Mouse (Mus musculus) embryonic fibroblast, embryonic 13.5 days (primary cell): Measurements from ENCODE around the gene Enam. TPM values are rescaled to one million over a fixed set of nuclear protein-coding genes. Genes with fewer than 3 reads are reported as not detected.

Experiments
- H3K27ac ChIP-seq: 2 replicates; pipeline ENCODE4 v1.5.1; 2012; ENCODE audit warnings: low read length, control low read depth, inconsistent platforms; ENCODE audit not compliant: insufficient read depth
- H3K4me1 ChIP-seq: 2 replicates; pipeline ENCODE4 v1.6.1; 2011; ENCODE audit warnings: low read length; ENCODE audit not compliant: control insufficient read depth, insufficient read depth
- H3K4me3 ChIP-seq: 2 replicates; pipeline ENCODE4 v1.5.1; 2011; ENCODE audit warnings: mild to moderate bottlenecking, control low read depth, low read length; ENCODE audit not compliant: insufficient read depth
- CTCF ChIP-seq: IDR thresholded peaks from 2 replicates; pipeline ENCODE4 v1.5.1; 2011; ENCODE audit warnings: mild to moderate bottlenecking, control low read depth, low read length, moderate library complexity, borderline replicate concordance; ENCODE audit not compliant: insufficient read depth
- POLR2A ChIP-seq: IDR thresholded peaks from 2 replicates; pipeline ENCODE4 v1.6.1; 2011; ENCODE audit warnings: low read depth, mild to moderate bottlenecking, control low read depth, low read length, moderate library complexity
- polyA plus RNA-seq: library from polyadenylated mRNA; stranded (reverse); fragments of >200 nt; gene quantifications from 2 replicates; pipeline ENCODE4 v1.2.4, GENCODE M21; 2011; ENCODE audit warnings: low read depth; ENCODE audit not compliant: missing spikeins, insufficient read length

The Enam gene
- not detected in 2 replicates for polyA plus RNA-seq

GRCm38 (mm10) chr5:88487675-88488074 lies at the start of gene Enam:
TSS of gene Enam (plus strand) at chr5:88487975.
- no peak within 1 kb of the TSS for H3K27ac ChIP-seq
- TF ChIP-seq POLR2A (no peak), CTCF (no peak)

GRCm38 (mm10) chr5:88455691-88456090 lies 32.1 kb upstream of the Enam start, which contains the start of gene Ambn:
TSS of gene Ambn (plus strand) at chr5:88455991.
- Histone ChIP-seq H3K4me1 (no peaks in the 10 kb centered on the region), H3K27ac (no peak within 1 kb of the TSS), H3K4me3 (no peak within 1 kb of the TSS)
- TF ChIP-seq CTCF (no peak), POLR2A (no peak)

More at GRCm38 (mm10) chr5:88487675-88488074, at the start of gene Enam:
- Histone ChIP-seq H3K4me1 (no peaks in the 10 kb centered on the region), H3K4me3 (no peak within 1 kb of the TSS)

- H3K4me3 ChIP-seq, result no peak overlapping the region
- TF ChIP-seq CTCF (no peak), POLR2A (no peak)
- no peaks in the 10 kb centered on the region for H3K4me1 ChIP-seq
- no peak overlapping the region for H3K27ac ChIP-seq
Observed at GRCm38 (mm10) chr5:88467471-88467870, 20.3 kb upstream of the Enam start.

DNA sequence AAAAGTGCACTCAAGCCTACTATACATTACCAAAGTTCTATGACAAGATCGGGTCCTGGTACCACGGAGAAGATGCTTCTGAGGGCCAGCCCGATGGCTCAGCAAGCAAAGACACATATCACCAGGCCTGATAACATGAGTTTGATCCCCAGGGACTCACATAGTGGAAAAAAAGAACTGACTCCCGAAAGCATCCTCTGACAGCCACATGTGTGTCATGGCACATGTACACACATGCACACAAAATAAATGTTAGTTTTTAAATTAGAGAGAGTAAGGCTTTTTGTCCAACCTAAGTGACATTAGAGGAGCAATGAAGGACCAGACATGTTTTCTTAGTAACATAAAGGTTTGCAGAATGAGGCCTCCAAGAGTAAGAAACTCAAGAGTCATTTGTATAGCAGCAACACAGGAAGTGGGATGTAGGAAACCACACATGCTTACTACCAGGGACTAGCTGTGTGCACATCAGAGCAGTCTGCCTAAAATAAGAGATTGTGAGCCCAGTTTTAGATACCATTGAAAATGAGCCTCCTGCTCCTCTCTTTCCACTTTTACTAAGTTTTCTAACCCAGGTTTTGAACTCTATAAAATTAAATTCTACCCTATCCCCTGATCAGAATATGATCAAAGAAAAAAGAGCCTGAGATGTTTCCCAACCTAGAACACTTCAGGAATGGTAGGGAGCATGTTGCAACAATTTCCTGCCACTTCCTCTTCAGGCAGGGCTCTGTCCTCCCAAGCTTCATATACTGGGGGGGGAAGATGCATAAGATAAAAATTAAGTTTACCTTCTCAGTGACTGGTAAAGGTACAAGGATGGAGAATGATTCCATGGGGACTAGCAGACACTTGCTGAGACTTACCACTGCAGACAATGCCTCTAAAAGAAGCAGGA lies 18.7 kb upstream of the Enam start:
- no peak overlapping the region for H3K4me3 ChIP-seq
- no peaks in the 10 kb centered on the region for H3K4me1 ChIP-seq
- H3K27ac ChIP-seq, result no peak overlapping the region
- no peak for TF ChIP-seq POLR2A
- TF ChIP-seq CTCF, result no peak

DNA sequence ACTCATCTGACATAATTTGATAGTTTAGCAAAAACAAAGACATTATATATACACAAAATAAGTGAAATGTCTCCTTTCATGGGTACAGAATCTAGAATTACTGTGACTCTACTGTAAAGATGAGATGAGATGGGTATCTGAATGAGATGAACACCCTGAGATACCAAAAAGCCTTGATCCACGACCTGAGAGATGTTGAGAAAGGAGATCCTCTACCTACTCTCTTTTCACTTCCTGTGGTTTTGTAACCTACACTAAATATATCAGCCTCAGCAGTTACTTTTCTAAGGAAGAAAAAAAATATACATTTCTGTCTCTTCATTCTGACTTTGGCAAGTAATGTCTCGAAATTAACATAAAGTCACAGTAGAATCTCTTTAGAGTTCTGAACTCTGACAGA lies 1.2 kb downstream of the Enam start:
- no peak overlapping the region for H3K27ac ChIP-seq
- H3K4me1 ChIP-seq, result no peaks in the 10 kb centered on the region
- H3K4me3 ChIP-seq, result no peak overlapping the region
- TF ChIP-seq POLR2A (no peak), CTCF (no peak)

GRCm38 (mm10) chr5:88491111-88491510 lies 3.3 kb downstream of the Enam start:
- Histone ChIP-seq H3K4me3 (no peak overlapping the region), H3K4me1 (no peaks in the 10 kb centered on the region), H3K27ac (no peak overlapping the region)
- no peak for TF ChIP-seq CTCF
- no peak for TF ChIP-seq POLR2A

- TF ChIP-seq POLR2A, result no peak
- no peaks in the 10 kb centered on the region for H3K4me1 ChIP-seq
- H3K27ac ChIP-seq, result no peak overlapping the region
- H3K4me3 ChIP-seq, result no peak overlapping the region
Observed at GRCm38 (mm10) chr5:88499781-88500180, 12.0 kb downstream of the Enam start.

DNA sequence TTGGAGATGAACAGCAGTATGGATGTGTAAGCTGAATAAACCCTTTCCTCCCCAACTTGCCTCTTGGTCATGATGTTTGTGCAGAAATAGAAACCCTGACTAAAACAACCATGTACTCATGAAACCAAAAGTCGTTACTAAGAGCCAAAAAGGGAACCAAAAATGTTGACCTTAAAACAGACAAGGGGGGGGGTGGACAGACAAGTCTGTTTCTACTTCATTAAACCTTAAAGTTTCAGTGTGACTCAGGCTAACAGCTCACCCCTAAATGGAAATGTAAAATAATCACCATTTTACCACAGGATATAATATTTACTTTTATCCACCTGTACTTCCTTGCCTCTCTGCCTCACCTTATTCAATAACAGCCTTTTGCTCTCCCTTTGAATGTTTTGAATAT lies 20.8 kb downstream of the Enam start:
- H3K4me3 ChIP-seq, result no peak overlapping the region
- TF ChIP-seq POLR2A (no peak), CTCF (no peak)
- no peaks in the 10 kb centered on the region for H3K4me1 ChIP-seq
- no peak overlapping the region for H3K27ac ChIP-seq

DNA sequence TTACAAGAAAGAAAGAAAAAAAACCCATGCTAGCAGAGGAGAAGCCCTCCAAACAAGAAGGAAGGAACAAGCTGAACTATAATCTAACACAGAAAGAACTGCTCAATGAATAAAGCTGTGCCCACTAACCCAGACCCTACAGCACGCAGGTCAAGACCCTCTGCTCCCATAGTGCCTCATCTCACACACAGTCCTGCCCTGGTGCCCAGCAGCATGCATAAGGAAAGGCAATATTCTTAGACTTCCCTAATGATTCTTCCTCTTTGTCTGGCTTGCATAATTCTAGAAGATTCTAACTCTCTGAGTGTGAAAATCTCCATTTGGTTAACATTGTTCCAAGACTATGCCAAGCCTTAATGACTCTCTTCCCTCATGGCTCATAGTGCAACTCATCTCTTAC lies 21.2 kb downstream of the Enam start:
- TF ChIP-seq POLR2A (no peak), CTCF (no peak)
- Histone ChIP-seq H3K4me1 (no peaks in the 10 kb centered on the region), H3K27ac (no peak overlapping the region), H3K4me3 (no peak overlapping the region)

- Histone ChIP-seq H3K4me1 (no peaks in the 10 kb centered on the region), H3K4me3 (no peak overlapping the region), H3K27ac (no peak overlapping the region)
- TF ChIP-seq POLR2A (no peak), CTCF (no peak)
Observed at GRCm38 (mm10) chr5:88519232-88519631, 31.5 kb downstream of the Enam start.
